Mouse (Mus musculus): Measurements from ENCODE around the gene Sh2d1a.

DNA sequence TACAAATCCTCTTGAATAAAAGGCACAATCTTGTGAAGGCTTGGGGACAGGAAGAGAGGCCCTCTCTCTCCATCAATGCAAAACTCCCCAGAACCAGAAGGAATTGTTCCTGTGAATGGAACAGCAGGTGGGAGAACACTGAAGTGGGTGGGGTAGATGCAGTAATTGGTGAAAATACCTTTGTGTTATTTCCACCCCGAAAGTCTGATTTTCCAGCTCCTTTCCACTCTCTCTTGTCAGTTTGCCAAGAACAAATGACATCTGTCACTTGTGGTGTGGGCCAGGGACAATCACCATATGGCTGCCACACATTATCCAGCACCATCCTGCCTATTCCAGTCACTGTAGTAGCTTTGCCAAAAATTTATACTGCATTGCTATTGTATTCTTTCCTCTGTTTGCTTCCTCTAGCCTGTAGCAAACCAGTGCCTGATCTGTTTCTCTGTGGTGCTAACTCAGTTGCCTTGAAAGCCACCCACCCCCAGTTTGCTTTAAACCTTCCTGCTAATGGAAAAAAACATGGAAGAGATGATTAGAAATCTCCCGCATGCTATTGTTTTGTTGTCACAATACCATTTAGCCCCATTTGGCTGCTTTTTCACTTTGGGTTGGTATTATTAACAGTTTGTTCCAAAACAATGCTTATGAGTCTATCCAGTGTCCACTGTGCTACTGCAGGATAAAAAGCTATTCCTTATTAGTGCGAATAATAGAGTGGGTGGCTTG is 37.9 kb downstream of the Sh2d1a start:
- TF ChIP-seq CTCF (IDR thresholded peaks at IDR 0.05; ENCODE audit: low read depth) (no peak), EP300 (IDR thresholded peaks at IDR 0.05; ENCODE audit: low read depth) (no peak)

Measured in heart, postnatal 0 days (tissue).